Mouse (Mus musculus): ENCODE results near the gene Crisp4. TPM values are rescaled to one million over a fixed set of nuclear protein-coding genes. Genes with fewer than 3 reads are reported as not detected.

The Crisp4 gene
- not detected in 2 replicates for total RNA-seq (2014; rRNA removed; ENCODE audit: low replicate concordance)
- not detected in 2 replicates for polyA plus RNA-seq (2015; fragmentation: Nextera tagmentation; extraction: Ambion mirVana)

GRCm38 (mm10) chr1:18145802-18146201, at the start of gene Crisp4:
Gene Crisp4, minus strand, starts transcription at chr1:18145902.
- Histone ChIP-seq H3K4me2 (ENCODE audit: low read depth, low read length) (no peak within 1 kb of the TSS), H3K9ac (replicated peaks; ENCODE audit: low read depth, low read length) (no peak within 1 kb of the TSS), H3K9me3 (replicated peaks; ENCODE audit: control insufficient read depth, low read length) (no peaks in the 10 kb centered on the region), H3K27ac (ENCODE audit: low read depth) (no peak within 1 kb of the TSS), H3K4me3 (ENCODE audit: low read depth, low read length) (no peak within 1 kb of the TSS), H3K27me3 (ENCODE audit: control insufficient read depth, insufficient read depth, low read length) (no peaks in the 10 kb centered on the region), H3K4me1 (ENCODE audit: control insufficient read depth, insufficient read depth) (no peaks in the 10 kb centered on the region), H3K36me3 (replicated peaks; ENCODE audit: control insufficient read depth, insufficient read depth, low read length) (no peaks in the 10 kb centered on the region)
- DNase-seq (ENCODE audit: low spot score) (no peak), ATAC-seq (ENCODE audit: insufficient read depth, low read depth) (no peak)
- WGBS: 54% methylated on average over 3 of the region's 3 CpGs
- no peak for TF ChIP-seq CTCF (IDR thresholded peaks at IDR 0.05; ENCODE audit: low read depth)
- no peak for TF ChIP-seq EP300 (IDR thresholded peaks at IDR 0.05; ENCODE audit: low read depth)

- ATAC-seq (ENCODE audit: insufficient read depth, low read depth) (no peak), DNase-seq (ENCODE audit: low spot score) (no peak)
- Histone ChIP-seq H3K9me3 (replicated peaks; ENCODE audit: control insufficient read depth, low read length) (no peaks in the 10 kb centered on the region), H3K4me2 (ENCODE audit: low read depth, low read length) (no peak overlapping the region), H3K4me1 (ENCODE audit: control insufficient read depth, insufficient read depth) (no peaks in the 10 kb centered on the region), H3K4me3 (ENCODE audit: low read depth, low read length) (no peak overlapping the region), H3K36me3 (replicated peaks; ENCODE audit: control insufficient read depth, insufficient read depth, low read length) (no peaks in the 10 kb centered on the region), H3K9ac (replicated peaks; ENCODE audit: low read depth, low read length) (no peak overlapping the region), H3K27me3 (ENCODE audit: control insufficient read depth, insufficient read depth, low read length) (no peaks in the 10 kb centered on the region), H3K27ac (ENCODE audit: low read depth) (no peak overlapping the region)
- TF ChIP-seq CTCF (IDR thresholded peaks at IDR 0.05; ENCODE audit: low read depth): no peak
- WGBS: 50% methylated on average over 4 of the region's 4 CpGs
Observed at GRCm38 (mm10) chr1:18191719-18192118, 46.0 kb upstream of the Crisp4 start.

DNA sequence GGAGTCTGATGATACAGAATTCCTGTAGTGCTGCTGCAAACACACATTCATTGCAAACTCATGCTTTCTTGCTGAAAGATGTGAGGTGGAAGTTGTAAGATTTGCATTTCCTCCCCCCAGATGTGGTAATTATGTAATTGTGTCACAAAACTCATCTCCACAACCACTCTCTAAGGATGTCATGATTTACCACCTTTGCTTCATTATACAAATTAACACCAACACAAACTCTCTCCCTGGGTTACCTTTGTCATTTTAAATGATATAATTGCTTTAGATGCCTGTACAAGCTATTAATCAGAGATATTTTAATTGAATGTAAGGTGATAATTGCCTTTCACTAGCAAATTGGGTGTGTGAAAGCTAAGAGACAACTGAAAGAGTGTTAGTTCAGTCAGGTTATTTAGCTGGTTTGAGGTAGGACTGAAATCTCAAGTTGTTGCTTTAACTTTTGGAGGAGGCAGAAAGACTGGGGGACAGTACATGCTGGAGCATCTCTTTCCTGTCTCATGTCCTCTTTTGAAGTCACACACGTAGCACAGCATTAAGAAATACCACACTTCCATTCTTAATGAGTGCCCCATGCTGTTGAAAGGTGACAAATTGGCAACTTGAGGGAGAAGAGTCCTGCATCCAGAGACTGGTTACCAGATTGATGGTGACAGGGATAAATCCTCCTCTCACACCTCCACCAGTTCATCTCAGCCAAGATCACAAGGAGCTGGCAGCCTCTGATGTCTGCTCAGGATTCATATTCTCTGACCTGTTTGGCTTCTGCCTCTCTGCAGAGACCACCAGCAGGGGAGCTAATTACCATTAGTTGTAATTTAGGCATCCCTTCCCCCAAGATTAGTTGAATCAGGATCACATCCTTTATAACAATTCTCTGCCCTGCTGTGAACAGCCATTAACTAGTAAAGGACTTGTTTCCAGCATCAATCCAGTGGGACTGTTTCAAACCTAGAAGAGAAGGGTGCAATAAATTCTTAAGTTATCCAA, 45.3 kb upstream of the Crisp4 start:
- Histone ChIP-seq H3K27ac (ENCODE audit: low read depth) (no peak overlapping the region), H3K4me2 (ENCODE audit: low read depth, low read length) (no peak overlapping the region), H3K4me1 (ENCODE audit: control insufficient read depth, insufficient read depth) (no peaks in the 10 kb centered on the region), H3K27me3 (ENCODE audit: control insufficient read depth, insufficient read depth, low read length) (no peaks in the 10 kb centered on the region), H3K36me3 (replicated peaks; ENCODE audit: control insufficient read depth, insufficient read depth, low read length) (no peaks in the 10 kb centered on the region), H3K4me3 (ENCODE audit: low read depth, low read length) (no peak overlapping the region), H3K9ac (replicated peaks; ENCODE audit: low read depth, low read length) (no peak overlapping the region), H3K9me3 (replicated peaks; ENCODE audit: control insufficient read depth, low read length) (no peaks in the 10 kb centered on the region)
- 14% methylated on average over 1 of the region's 1 CpGs for WGBS
- no peak for ATAC-seq (ENCODE audit: insufficient read depth, low read depth)
- no peak for DNase-seq (ENCODE audit: low spot score)
- TF ChIP-seq EP300 (IDR thresholded peaks at IDR 0.05; ENCODE audit: low read depth): no peak
- no peak for TF ChIP-seq CTCF (IDR thresholded peaks at IDR 0.05; ENCODE audit: low read depth)

DNA sequence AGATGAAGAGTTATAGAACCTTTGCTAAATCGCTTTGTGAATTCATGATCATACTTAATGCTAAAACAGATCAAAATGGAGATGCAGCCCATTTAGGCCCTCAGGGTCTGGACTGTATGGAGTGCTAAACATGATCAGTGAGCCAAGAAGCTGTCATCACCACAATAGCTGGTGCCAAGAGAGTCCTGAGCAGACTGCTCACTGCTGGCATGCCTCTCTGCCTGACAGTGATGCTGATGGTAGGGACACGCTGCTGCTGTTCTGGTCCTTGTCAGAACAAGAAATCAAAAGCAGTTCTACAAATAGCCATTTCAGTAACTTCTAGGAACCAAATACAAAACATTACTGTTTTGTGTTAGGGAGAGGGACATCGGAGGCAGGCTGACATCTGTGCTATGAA, 35.5 kb upstream of the Crisp4 start:
- Histone ChIP-seq H3K4me2 (ENCODE audit: low read depth, low read length) (no peak overlapping the region), H3K27me3 (ENCODE audit: control insufficient read depth, insufficient read depth, low read length) (no peaks in the 10 kb centered on the region), H3K4me3 (ENCODE audit: low read depth, low read length) (no peak overlapping the region), H3K27ac (ENCODE audit: low read depth) (no peak overlapping the region), H3K9me3 (replicated peaks; ENCODE audit: control insufficient read depth, low read length) (no peaks in the 10 kb centered on the region), H3K36me3 (replicated peaks; ENCODE audit: control insufficient read depth, insufficient read depth, low read length) (no peaks in the 10 kb centered on the region), H3K4me1 (ENCODE audit: control insufficient read depth, insufficient read depth) (no peaks in the 10 kb centered on the region), H3K9ac (replicated peaks; ENCODE audit: low read depth, low read length) (no peak overlapping the region)
- WGBS: 33% methylated on average over 3 of the region's 3 CpGs
- peak; percentile 57 for DNase-seq (ENCODE audit: low spot score)
- no peak for TF ChIP-seq CTCF (IDR thresholded peaks at IDR 0.05; ENCODE audit: low read depth)
- TF ChIP-seq EP300 (IDR thresholded peaks at IDR 0.05; ENCODE audit: low read depth): no peak
- ATAC-seq (ENCODE audit: insufficient read depth, low read depth): peak; percentile 91

DNA sequence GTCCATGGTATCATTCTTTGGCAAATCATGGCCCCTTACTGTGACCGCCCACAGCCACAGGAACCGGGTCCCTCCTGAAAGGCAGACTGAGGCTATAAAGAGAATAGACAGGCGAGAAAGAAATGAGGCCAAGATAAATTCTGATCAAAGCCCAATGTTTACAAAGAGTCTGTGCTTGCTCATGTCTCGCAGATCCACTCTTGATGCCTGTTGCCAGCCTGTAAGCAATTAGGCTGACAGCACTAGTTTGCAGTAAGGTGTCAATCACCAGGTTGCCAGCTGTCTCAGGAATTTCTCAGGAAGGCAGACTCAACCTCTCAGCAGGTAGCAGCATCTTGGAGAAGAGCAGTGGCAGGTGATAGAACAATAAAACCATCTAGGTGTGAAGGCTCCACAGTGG, 24.9 kb upstream of the Crisp4 start:
- no peak for TF ChIP-seq CTCF (IDR thresholded peaks at IDR 0.05; ENCODE audit: low read depth)
- no peak for TF ChIP-seq EP300 (IDR thresholded peaks at IDR 0.05; ENCODE audit: low read depth)
- ATAC-seq (ENCODE audit: insufficient read depth, low read depth): no peak
- H3K4me1 ChIP-seq (ENCODE audit: control insufficient read depth, insufficient read depth): no peaks in the 10 kb centered on the region

More for the DNA sequence above, 24.9 kb upstream of the Crisp4 start:
- no peaks in the 10 kb centered on the region for H3K36me3 ChIP-seq (replicated peaks; ENCODE audit: control insufficient read depth, insufficient read depth, low read length)
- no peak overlapping the region for H3K27ac ChIP-seq (ENCODE audit: low read depth)
- no peak overlapping the region for H3K4me2 ChIP-seq (ENCODE audit: low read depth, low read length)
- 67% methylated on average over 4 of the region's 4 CpGs for WGBS
- no peak overlapping the region for H3K4me3 ChIP-seq (ENCODE audit: low read depth, low read length)
- no peak for DNase-seq (ENCODE audit: low spot score)
- H3K27me3 ChIP-seq (ENCODE audit: control insufficient read depth, insufficient read depth, low read length): no peaks in the 10 kb centered on the region
- peaks cover 4% of the 10 kb centered on the region; the same call in 1 of the 2 replicates for H3K9me3 ChIP-seq (replicated peaks; ENCODE audit: control insufficient read depth, low read length)
- H3K9ac ChIP-seq (replicated peaks; ENCODE audit: low read depth, low read length): no peak overlapping the region
